Mouse (Mus musculus) gonadal fat pad, adult 2 months (tissue): ENCODE data around the gene Wdr45. TPM values are rescaled to one million over a fixed set of nuclear protein-coding genes. Genes with fewer than 3 reads are reported as not detected.

Source experiments
- DNase-seq: peaks from one replicate; pipeline ENCODE4 v3.0.0-alpha.2; 2012; ENCODE audit warnings: low read depth
- polyA plus RNA-seq: library from polyadenylated mRNA; depleted of rRNA; stranded (reverse); fragments of >200 nt; gene quantifications from 2 replicates; pipeline ENCODE4 v1.2.3, GENCODE M21; 2012; rRNA removed

The Wdr45 gene
- polyA plus RNA-seq, 1 experiment, result 96.4 TPM

- no peak for DNase-seq
Observed at GRCm38 (mm10) chrX:7763631-7764393, 49.7 kb downstream of the Wdr45 start.

DNA sequence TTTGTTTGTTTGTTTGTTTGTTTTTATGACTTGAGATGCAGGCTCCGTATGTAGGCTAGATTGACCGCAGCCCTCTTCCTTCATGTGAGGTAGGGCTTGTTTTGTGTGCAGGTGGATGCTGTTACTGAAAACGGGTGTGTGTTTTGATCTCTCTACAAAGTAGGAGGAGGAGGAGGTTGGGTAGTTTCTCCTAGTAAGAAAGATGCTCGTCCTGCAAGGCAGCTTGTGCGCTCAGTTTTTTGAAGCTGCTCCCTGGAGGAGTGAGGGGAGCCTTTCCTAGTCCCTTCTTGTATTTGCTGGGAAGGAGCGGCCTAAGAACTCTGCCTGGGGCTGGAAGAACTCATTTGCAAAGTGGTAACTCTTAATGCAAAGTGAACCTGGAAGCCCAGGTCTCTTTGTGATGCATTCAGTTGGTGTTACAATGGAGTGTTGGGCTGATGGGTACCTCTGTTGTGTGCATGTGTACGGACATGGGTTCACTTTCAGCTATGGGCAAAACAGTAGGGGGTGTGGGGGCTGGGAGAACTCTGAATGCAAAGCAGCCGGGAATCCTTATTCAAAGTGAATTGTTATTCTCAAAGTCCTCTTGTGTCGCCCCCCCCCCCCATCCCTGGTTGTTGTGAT lies 50.6 kb downstream of the Wdr45 start:
- no peak for DNase-seq

DNA sequence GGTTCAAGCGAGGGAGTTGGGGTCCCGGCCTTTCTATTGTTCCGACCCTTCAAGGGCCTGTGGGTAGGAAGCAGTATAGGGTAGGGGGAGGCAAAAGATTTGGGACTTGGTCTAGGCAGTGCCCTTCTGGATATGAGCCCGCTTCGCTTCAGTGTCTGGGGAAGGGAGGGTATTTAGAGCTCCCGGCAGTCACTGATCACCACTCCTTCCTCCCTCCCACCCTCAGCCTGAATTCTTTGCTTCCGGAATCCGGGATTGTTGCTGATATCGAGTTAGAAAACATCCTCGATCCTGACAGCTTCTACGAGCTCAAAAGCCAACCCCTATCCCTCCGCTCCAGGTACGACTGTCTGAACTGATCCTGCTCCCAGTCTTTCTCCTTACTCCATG lies 51.1 kb downstream of the Wdr45 start:
- no peak for DNase-seq

DNA sequence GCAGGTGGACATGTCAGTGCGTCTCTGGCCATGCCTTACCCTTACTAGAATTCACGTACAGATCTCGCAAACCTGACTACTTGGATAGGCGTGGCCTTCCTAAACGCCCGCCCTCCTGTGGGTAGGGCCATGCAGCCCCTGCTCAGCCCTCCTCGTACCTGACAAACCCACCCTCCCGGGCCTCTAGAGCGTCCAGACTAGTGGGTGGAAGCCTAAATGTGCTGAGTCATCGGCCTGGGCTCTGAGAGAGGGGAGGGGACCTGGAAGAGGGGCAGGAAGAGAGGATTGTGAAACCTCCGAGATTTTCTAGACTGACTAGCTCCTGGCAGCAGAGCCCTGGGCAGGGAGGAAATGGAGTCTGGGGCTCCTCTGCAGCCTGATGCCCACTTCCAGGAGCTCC lies 51.6 kb downstream of the Wdr45 start:
- DNase-seq, result no peak

GRCm38 (mm10) chrX:7769302-7770017 lies 55.3 kb downstream of the Wdr45 start:
- no peak for DNase-seq

GRCm38 (mm10) chrX:7772766-7773165 lies 58.6 kb downstream of the Wdr45 start:
- no peak for DNase-seq

GRCm38 (mm10) chrX:7775501-7776205 lies 61.5 kb downstream of the Wdr45 start:
- no peak for DNase-seq

DNA sequence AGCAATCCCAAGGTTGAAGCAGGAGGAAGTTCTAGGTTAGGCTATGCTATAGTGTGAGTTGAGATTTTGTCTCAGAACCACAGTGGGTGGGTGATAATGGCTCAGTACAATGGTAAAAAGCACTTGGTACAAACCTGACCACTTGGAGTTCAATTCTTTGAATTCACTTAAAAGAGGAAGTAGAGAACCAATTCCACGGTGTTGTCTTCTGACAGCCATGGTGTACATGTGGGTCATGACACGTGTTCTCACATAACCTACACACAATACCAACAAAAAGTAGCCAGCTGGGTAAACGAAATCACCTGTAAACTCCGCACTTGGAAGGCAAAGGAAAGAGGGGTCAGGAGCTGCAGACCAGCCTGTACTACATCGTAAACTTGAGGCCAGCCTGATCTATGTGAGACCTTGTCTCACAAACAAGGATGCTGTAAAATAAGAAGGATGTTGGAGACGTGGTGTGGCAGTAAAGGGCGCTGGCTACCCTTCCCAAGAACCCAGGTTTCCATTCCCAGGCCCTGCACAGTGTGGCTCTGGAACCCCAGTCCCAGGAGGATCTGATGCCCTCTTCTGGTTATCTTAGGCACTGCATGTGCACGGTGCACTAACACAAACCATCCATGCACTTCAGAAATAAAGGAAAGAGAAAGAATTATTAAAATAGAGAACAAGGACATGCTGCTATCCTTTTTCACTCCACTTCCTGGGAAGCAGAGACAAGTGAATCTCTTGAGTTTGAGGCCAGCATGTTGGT lies 62.4 kb downstream of the Wdr45 start:
- no peak for DNase-seq

Other genes starting within 250 kb of the Wdr45 start
- 0.11 and 0.18 TPM in 2 replicates for gene Foxp3, start 140.7 kb upstream of the Wdr45 start, polyA plus RNA-seq
- 2.0 and 2.1 TPM in 2 replicates for gene Ppp1r3f, start 140.1 kb upstream of the Wdr45 start, polyA plus RNA-seq
- gene Ccdc22, start 108.8 kb upstream of the Wdr45 start, polyA plus RNA-seq, result 12.8 and 15.2 TPM in 2 replicates
- 0.05 and 0.08 TPM in 2 replicates for gene Cacna1f, start 107.2 kb upstream of the Wdr45 start, polyA plus RNA-seq
- 4.7 and 13.6 TPM in 2 replicates for gene Syp, start 75.9 kb upstream of the Wdr45 start, polyA plus RNA-seq
- gene Prickle3, start 57.1 kb upstream of the Wdr45 start, polyA plus RNA-seq, result 21.3 and 23.1 TPM in 2 replicates
- gene Plp2, start 42.9 kb upstream of the Wdr45 start, polyA plus RNA-seq, result 425 and 457 TPM in 2 replicates
- 3.6 and 5.5 TPM in 2 replicates for gene Magix, start 33.1 kb upstream of the Wdr45 start, polyA plus RNA-seq
- 10.3 and 10.4 TPM in 2 replicates for gene Gpkow, start 17.2 kb upstream of the Wdr45 start, polyA plus RNA-seq
- 0.32 TPM in 1 of 2 replicates, not detected in the other for gene Gm45208, start 7.9 kb downstream of the Wdr45 start, polyA plus RNA-seq
- gene Praf2, start 14.1 kb downstream of the Wdr45 start, polyA plus RNA-seq, result 20.9 TPM in 2 replicates
- gene Ccdc120, start 36.6 kb downstream of the Wdr45 start, polyA plus RNA-seq, result 16.7 and 23.1 TPM in 2 replicates
- 38.8 and 54.6 TPM in 2 replicates for gene Tfe3, start 48.2 kb downstream of the Wdr45 start, polyA plus RNA-seq
- gene Gripap1, start 75.4 kb downstream of the Wdr45 start, polyA plus RNA-seq, result 29.8 and 32.7 TPM in 2 replicates
- gene Kcnd1, start 108.0 kb downstream of the Wdr45 start, polyA plus RNA-seq, result 9.9 and 10.7 TPM in 2 replicates
- 24.3 and 44.1 TPM in 2 replicates for gene Otud5, start 127.0 kb downstream of the Wdr45 start, polyA plus RNA-seq
- gene Pim2, start 163.9 kb downstream of the Wdr45 start, polyA plus RNA-seq, result 18.2 and 21.4 TPM in 2 replicates
- gene Slc35a2, start 169.7 kb downstream of the Wdr45 start, polyA plus RNA-seq, result 69.7 and 86.0 TPM in 2 replicates
- gene Pqbp1, start 184.9 kb downstream of the Wdr45 start, polyA plus RNA-seq, result 49.8 and 52.7 TPM in 2 replicates
- 32.4 and 38.3 TPM in 2 replicates for gene Timm17b, start 185.0 kb downstream of the Wdr45 start, polyA plus RNA-seq
- gene Gm10491, start 193.5 kb downstream of the Wdr45 start, polyA plus RNA-seq, result not detected in 2 replicates
- not detected in 2 replicates for gene Gm10490, start 195.2 kb downstream of the Wdr45 start, polyA plus RNA-seq
- gene Pcsk1n, start 205.5 kb downstream of the Wdr45 start, polyA plus RNA-seq, result 0.97 and 1.3 TPM in 2 replicates
- gene Eras, start 214.3 kb downstream of the Wdr45 start, polyA plus RNA-seq, result 0.16 TPM in 1 of 2 replicates, not detected in the other
- 179 and 264 TPM in 2 replicates for gene Hdac6, start 233.6 kb downstream of the Wdr45 start, polyA plus RNA-seq